Mouse (Mus musculus) kidney, postnatal 0 days (tissue): ENCODE measurements around the gene Fnbp1l. TPM values are rescaled to one million over a fixed set of nuclear protein-coding genes. Genes with fewer than 3 reads are reported as not detected.

Experiments
- ATAC-seq: fragments of 200-750 bp; cut with Nextera tagmentation; replicated peaks from 2 replicates; pipeline ENCODE4 v1.8.0; 2017; ENCODE audit warnings: low read depth, moderate number of reproducible peaks, moderate TSS enrichment, moderate library complexity; ENCODE audit not compliant: low FRiP score
- DNase-seq: peaks from one replicate; pipeline ENCODE4 v3.0.0-alpha.2; 2016; ENCODE audit warnings: low spot score
- H3K27ac ChIP-seq: fragments of 300-500 bp; sonication (generic); 2 replicates; pipeline ENCODE4 v1.5.1; 2014; ENCODE audit warnings: mild to moderate bottlenecking
- H3K27me3 ChIP-seq: fragments of 300-500 bp; sonication (generic); 2 replicates; pipeline ENCODE4 v1.6.1; 2014; ENCODE audit warnings: low read length, mixed read lengths; ENCODE audit not compliant: insufficient read depth
- H3K36me3 ChIP-seq: fragments of 300-500 bp; sonication (generic); 2 replicates; pipeline ENCODE4 v1.6.1; 2014; ENCODE audit warnings: low read length, mixed read lengths; ENCODE audit not compliant: insufficient read depth
- H3K4me1 ChIP-seq: fragments of 300-500 bp; sonication (generic); replicated peaks from 2 replicates; pipeline ENCODE4 v1.6.1; 2014; ENCODE audit warnings: antibody characterized with exemption, low read length, mixed read lengths; ENCODE audit not compliant: insufficient read depth
- H3K4me2 ChIP-seq: fragments of 300-500 bp; sonication (generic); 2 replicates; pipeline ENCODE4 v1.6.1; 2014; ENCODE audit warnings: mild to moderate bottlenecking, low read length, moderate library complexity, mixed read lengths
- H3K4me3 ChIP-seq: fragments of 300-500 bp; sonication (generic); replicated peaks from 2 replicates; pipeline ENCODE4 v1.5.1; 2014; ENCODE audit warnings: low read depth, low read length
- H3K9ac ChIP-seq: fragments of 300-500 bp; sonication (generic); 2 replicates; pipeline ENCODE4 v1.6.1; 2014; ENCODE audit warnings: low read depth, low read length
- H3K9me3 ChIP-seq: fragments of 300-500 bp; sonication (generic); replicated peaks from 2 replicates; pipeline ENCODE4 v1.6.1; 2016; ENCODE audit warnings: low read length, inconsistent platforms, mixed read lengths
- CTCF ChIP-seq: IDR thresholded peaks from 2 replicates; pipeline ENCODE4 v1.5.1; 2016; ENCODE audit warnings: antibody characterized with exemption, low read depth, mild to moderate bottlenecking, moderate library complexity
- WGBS: fragments of 180-500 bp; shearing (Covaris S2); extraction: QIAGEN DNeasy Blood & Tissue Kit; methylation state at CpG from one replicate; pipeline ENCODE4 v1.1.7; 2014; 5-methylcytosine and 5-hydroxymethylcytosine counted together
- polyA plus RNA-seq: library from polyadenylated mRNA; unstranded; fragments of >200 nt; fragmentation: Nextera tagmentation; extraction: Ambion mirVana; gene quantifications from 2 replicates; pipeline ENCODE4 v1.2.1, GENCODE M21; 2015

Fnbp1l gene
- polyA plus RNA-seq = 35.5 and 39.9 TPM in 2 replicates

- H3K4me1 ChIP-seq = peaks cover 3% of the 10 kb centered on the region; the same call in 1 of the 2 replicates
- no peaks in the 10 kb centered on the region for H3K9me3 ChIP-seq
- ATAC-seq = peak; percentile 82
- peak; percentile 83 for DNase-seq
- no peak for TF ChIP-seq CTCF
- peak within 1 kb of the TSS; percentile 99 for H3K27ac ChIP-seq
- H3K36me3 ChIP-seq = no peaks in the 10 kb centered on the region
- H3K27me3 ChIP-seq = no peaks in the 10 kb centered on the region
- peak within 1 kb of the TSS; percentile 87 for H3K4me3 ChIP-seq
- WGBS = under 1% methylated on average over 86 of the region's 118 CpGs
- H3K9ac ChIP-seq = peak within 1 kb of the TSS; percentile 99
- peak within 1 kb of the TSS; percentile 85 for H3K4me2 ChIP-seq
These were observed at the start of gene Fnbp1l for GRCm38 (mm10) chr3:122618991-122619930. Gene Fnbp1l (minus strand): TSS chr3:122619715.

GRCm38 (mm10) chr3:122660795-122661194 is 41.3 kb upstream of the Fnbp1l start:
- H3K27me3 ChIP-seq = no peaks in the 10 kb centered on the region
- WGBS = 84% methylated on average over 2 of the region's 2 CpGs
- ATAC-seq = no peak

GRCm38 (mm10) chr3:122659261-122659917 is 39.9 kb upstream of the Fnbp1l start:
- Histone ChIP-seq H3K4me1 (no peaks in the 10 kb centered on the region), H3K9ac (no peak overlapping the region), H3K4me2 (no peak overlapping the region), H3K27ac (no peak overlapping the region), H3K27me3 (no peaks in the 10 kb centered on the region), H3K9me3 (no peaks in the 10 kb centered on the region), H3K36me3 (no peaks in the 10 kb centered on the region), H3K4me3 (no peak overlapping the region)
- DNase-seq (no peak), ATAC-seq (no peak)
- no peak for TF ChIP-seq CTCF
- WGBS = 88% methylated on average over 5 of the region's 5 CpGs

More at GRCm38 (mm10) chr3:122660795-122661194, 41.3 kb upstream of the Fnbp1l start:
- no peak overlapping the region for H3K4me3 ChIP-seq
- TF ChIP-seq CTCF = no peak
- H3K4me2 ChIP-seq = no peak overlapping the region
- H3K27ac ChIP-seq = no peak overlapping the region
- no peak for DNase-seq
- H3K4me1 ChIP-seq = no peaks in the 10 kb centered on the region
- no peak overlapping the region for H3K9ac ChIP-seq
- no peaks in the 10 kb centered on the region for H3K36me3 ChIP-seq
- no peaks in the 10 kb centered on the region for H3K9me3 ChIP-seq

- ATAC-seq = peak; percentile 87
- peak overlapping the region; percentile 69; the same call in 1 of the 2 replicates for H3K27ac ChIP-seq
These were observed 27.8 kb upstream of the Fnbp1l start for GRCm38 (mm10) chr3:122647195-122647837.

GRCm38 (mm10) chr3:122640286-122640685 is 20.8 kb upstream of the Fnbp1l start:
- Histone ChIP-seq H3K9me3 (no peaks in the 10 kb centered on the region), H3K4me1 (no peaks in the 10 kb centered on the region; the same call in 1 of the 2 replicates), H3K4me3 (no peak overlapping the region), H3K36me3 (no peaks in the 10 kb centered on the region), H3K4me2 (no peak overlapping the region), H3K9ac (no peak overlapping the region), H3K27ac (no peak overlapping the region), H3K27me3 (no peaks in the 10 kb centered on the region)
- DNase-seq (no peak), ATAC-seq (no peak)
- no peak for TF ChIP-seq CTCF

More at GRCm38 (mm10) chr3:122647195-122647837, 27.8 kb upstream of the Fnbp1l start:
- H3K36me3 ChIP-seq = no peaks in the 10 kb centered on the region
- H3K4me1 ChIP-seq = no peaks in the 10 kb centered on the region
- H3K4me2 ChIP-seq = peak overlapping the region; percentile 35; the same call in 1 of the 2 replicates
- no peaks in the 10 kb centered on the region for H3K9me3 ChIP-seq
- no peak for TF ChIP-seq CTCF
- no peak overlapping the region for H3K9ac ChIP-seq
- DNase-seq = no peak
- no peaks in the 10 kb centered on the region for H3K27me3 ChIP-seq
- no peak overlapping the region for H3K4me3 ChIP-seq
- 49% methylated on average over 13 of the region's 13 CpGs for WGBS

- no peak overlapping the region for H3K4me2 ChIP-seq
- no peak for DNase-seq
- no peak for TF ChIP-seq CTCF
- H3K9me3 ChIP-seq = no peaks in the 10 kb centered on the region
- no peaks in the 10 kb centered on the region for H3K36me3 ChIP-seq
- H3K27ac ChIP-seq = no peak overlapping the region
- no peak overlapping the region for H3K4me3 ChIP-seq
- 78% methylated on average over 2 of the region's 2 CpGs for WGBS
- no peaks in the 10 kb centered on the region; the same call in 1 of the 2 replicates for H3K4me1 ChIP-seq
- H3K9ac ChIP-seq = no peak overlapping the region
- no peaks in the 10 kb centered on the region for H3K27me3 ChIP-seq
- 0 out of 2 replicates have a peak, but pooled peaks have one; percentile 12 for ATAC-seq
These were observed 19.6 kb upstream of the Fnbp1l start for GRCm38 (mm10) chr3:122639197-122639475.
